Mouse (Mus musculus): Measurements from ENCODE around the gene Htr3b. TPM values are rescaled to one million over a fixed set of nuclear protein-coding genes. Genes with fewer than 3 reads are reported as not detected.

Gene Htr3b
- total and polyA plus RNA-seq, 3 experiments = not detected

GRCm38 (mm10) chr9:48972494-48972893 lies 7.7 kb upstream of the Htr3b start:
- Histone ChIP-seq H3K9me3 (replicated peaks; ENCODE audit: low read length) (peaks cover 9% of the 10 kb centered on the region), H3K4me2 (ENCODE audit: insufficient read depth, low read depth, poor library complexity, severe bottlenecking) (no peak overlapping the region), H3K4me1 (ENCODE audit: control insufficient read depth in 1 of 2, insufficient read depth in 2 of 2) (peaks cover 0 to 8% of the 10 kb centered on the region in 2 experiments; a peak in 2 of 4 replicates), H3K27me3 (replicated peaks) (no peaks in the 10 kb centered on the region), H3K9ac (ENCODE audit: insufficient read depth, low read depth) (no peak overlapping the region), H3K36me3 (replicated peaks in 1 of 2; ENCODE audit: control insufficient read depth in 1 of 2, insufficient read depth in 1 of 2, low read length in 1 of 2) (no peaks in the 10 kb centered on the region), H3K79me2 (replicated peaks; ENCODE audit: control insufficient read depth, extremely low read depth, insufficient read depth, poor library complexity, severe bottlenecking) (no peaks in the 10 kb centered on the region), H3K27ac (ENCODE audit: insufficient read depth, low read depth) (no peak overlapping the region), H3K4me3 (replicated peaks in 1 of 3; ENCODE audit: low read depth in 2 of 3, low read length in 2 of 3, poor library complexity in 1 of 3) (no peak overlapping the region)
- peak; percentile 92 for TF ChIP-seq ZNF384 (IDR thresholded peaks at IDR 0.05; ENCODE audit: low read depth, low read length)
- TF ChIP-seq ZC3H11A (IDR thresholded peaks at IDR 0.05; ENCODE audit: low read depth, low read length) = no peak
- TF ChIP-seq SIN3A (IDR thresholded peaks at IDR 0.05; ENCODE audit: low read length) = no peak
- TF ChIP-seq CHD1 (IDR thresholded peaks at IDR 0.05; ENCODE audit: low read depth, low read length) = no peak
- TF ChIP-seq SMC3 (IDR thresholded peaks at IDR 0.05; ENCODE audit: low read depth, low read length) = peak; percentile 77
- TF ChIP-seq POLR2AphosphoS2 (IDR thresholded peaks at IDR 0.05; ENCODE audit: low read depth, low read length) = no peak
- no peak for TF ChIP-seq KAT2A (IDR thresholded peaks at IDR 0.05; ENCODE audit: insufficient replicate concordance, low read length)
- no peak for TF ChIP-seq E2F4 (IDR thresholded peaks at IDR 0.05; ENCODE audit: insufficient replicate concordance, low read depth, low read length)
- TF ChIP-seq ZMIZ1 (IDR thresholded peaks at IDR 0.05; ENCODE audit: low read depth, low read length) = no peak
- no peak for TF ChIP-seq MAFK (IDR thresholded peaks at IDR 0.05; ENCODE audit: insufficient replicate concordance, low read length)
- no peak for TF ChIP-seq MAX (IDR thresholded peaks at IDR 0.05; ENCODE audit: low read length)
- peak; percentile 51; the same call in 1 of the 2 replicates for TF ChIP-seq ELF1 (IDR thresholded peaks at IDR 0.05; ENCODE audit: low read depth, low read length)
- TF ChIP-seq MXI1 (IDR thresholded peaks at IDR 0.05; ENCODE audit: low read depth, low read length) = no peak
- no peak for TF ChIP-seq PAX5 (IDR thresholded peaks at IDR 0.05; ENCODE audit: low read length)
- TF ChIP-seq CTCF (conservative IDR thresholded peaks at IDR 0.05 in 1 of 2, IDR thresholded peaks at IDR 0.05 in 1 of 2; ENCODE audit: low read depth in 2 of 2, low read length in 2 of 2) = peak; percentile 76 to 88
- TF ChIP-seq USF2 (conservative IDR thresholded peaks at IDR 0.05; ENCODE audit: low read depth, low read length) = no peak
- TF ChIP-seq GABPA (IDR thresholded peaks at IDR 0.05; ENCODE audit: insufficient replicate concordance, low read depth, low read length) = no peak
- TF ChIP-seq TCF12 (IDR thresholded peaks at IDR 0.05; ENCODE audit: low read depth, low read length) = no peak
- no peak for TF ChIP-seq ETS1 (conservative IDR thresholded peaks at IDR 0.05; ENCODE audit: low read depth, low read length)
- TF ChIP-seq RAD21 (IDR thresholded peaks at IDR 0.05; ENCODE audit: low read depth, low read length) = peak; percentile 81
- no peak for TF ChIP-seq POLR2A (IDR thresholded peaks at IDR 0.05; ENCODE audit: low read depth, low read length)
- TF ChIP-seq JUND (conservative IDR thresholded peaks at IDR 0.05; ENCODE audit: low read depth, low read length) = no peak
- in situ Hi-C loops (cut with MboI; ENCODE audit: low pct_ligation_motif_present, low pct_unique_long_range_greater_than_20kb, low sequenced_read_pairs) = loop anchor here (25.0 kb wide), 1 partner anchor 515 kb away; the partner anchor contains the start of gene Ttc12
- DNase-seq (ENCODE audit: extremely low read depth) = peak; percentile 51
- dilution Hi-C loops (cut with MboI; ENCODE audit: extremely low pct_ligation_motif_present, extremely low pct_unique_long_range_greater_than_20kb, low sequenced_read_pairs) = no loop called here

GRCm38 (mm10) chr9:48962131-48962530 lies 2.7 kb downstream of the Htr3b start:
- TF ChIP-seq MAX (IDR thresholded peaks at IDR 0.05; ENCODE audit: low read length) (no peak), ETS1 (conservative IDR thresholded peaks at IDR 0.05; ENCODE audit: low read depth, low read length) (no peak), NRF1 (IDR thresholded peaks at IDR 0.05; ENCODE audit: low read depth, low read length) (no peak), GABPA (IDR thresholded peaks at IDR 0.05; ENCODE audit: insufficient replicate concordance, low read depth, low read length) (no peak), TCF12 (IDR thresholded peaks at IDR 0.05; ENCODE audit: low read depth, low read length) (no peak), CHD2 (IDR thresholded peaks at IDR 0.05; ENCODE audit: low read length) (no peak), EP300 (IDR thresholded peaks at IDR 0.05; ENCODE audit: low read length) (no peak), RAD21 (IDR thresholded peaks at IDR 0.05; ENCODE audit: low read depth, low read length) (no peak), ZKSCAN1 (IDR thresholded peaks at IDR 0.05; ENCODE audit: borderline replicate concordance, low read depth, low read length) (no peak), MAFK (IDR thresholded peaks at IDR 0.05; ENCODE audit: insufficient replicate concordance, low read length) (no peak), NELFE (IDR thresholded peaks at IDR 0.05; ENCODE audit: low read depth, low read length) (no peak), E2F4 (IDR thresholded peaks at IDR 0.05; ENCODE audit: insufficient replicate concordance, low read depth, low read length) (no peak), USF2 (conservative IDR thresholded peaks at IDR 0.05; ENCODE audit: low read depth, low read length) (no peak)
- dilution Hi-C loops (cut with MboI; ENCODE audit: extremely low pct_ligation_motif_present, extremely low pct_unique_long_range_greater_than_20kb, low sequenced_read_pairs) = no loop called here
- H3K36me3 ChIP-seq (replicated peaks in 1 of 2; ENCODE audit: control insufficient read depth in 1 of 2, insufficient read depth in 1 of 2, low read length in 1 of 2) = no peaks in the 10 kb centered on the region

More at GRCm38 (mm10) chr9:48962131-48962530, 2.7 kb downstream of the Htr3b start:
- H3K4me1 ChIP-seq (ENCODE audit: control insufficient read depth in 1 of 2, insufficient read depth in 2 of 2) = no peaks in the 10 kb centered on the region; a peak in 1 of 4 replicates
- no peak overlapping the region for H3K27ac ChIP-seq (ENCODE audit: insufficient read depth, low read depth)
- in situ Hi-C loops (cut with MboI; ENCODE audit: low pct_ligation_motif_present, low pct_unique_long_range_greater_than_20kb, low sequenced_read_pairs) = loop anchor here (5.0 to 25.0 kb wide), 2 partner anchors 320 to 525 kb away; partner anchors contain the start of gene Ttc12
- DNase-seq (ENCODE audit: extremely low read depth) = no peak
- H3K79me2 ChIP-seq (replicated peaks; ENCODE audit: control insufficient read depth, extremely low read depth, insufficient read depth, poor library complexity, severe bottlenecking) = no peaks in the 10 kb centered on the region
- no peak overlapping the region for H3K4me2 ChIP-seq (ENCODE audit: insufficient read depth, low read depth, poor library complexity, severe bottlenecking)
- no peak overlapping the region for H3K9ac ChIP-seq (ENCODE audit: insufficient read depth, low read depth)
- no peaks in the 10 kb centered on the region for H3K9me3 ChIP-seq (replicated peaks; ENCODE audit: low read length)
- no peak overlapping the region for H3K4me3 ChIP-seq (replicated peaks in 1 of 3; ENCODE audit: low read depth in 2 of 3, low read length in 2 of 3, poor library complexity in 1 of 3)
- peaks cover 11% of the 10 kb centered on the region for H3K27me3 ChIP-seq (replicated peaks)

Measured in CH12.LX (cell line).